Mouse (Mus musculus): ENCODE measurements around the gene Padi4.

Gene Padi4

GRCm38 (mm10) chr4:140740655-140741054, 33.4 kb downstream of the Padi4 start:
- no peak for DNase-seq (ENCODE audit: low spot score)

- DNase-seq (ENCODE audit: low spot score): no peak
These were observed 41.2 kb downstream of the Padi4 start for GRCm38 (mm10) chr4:140732871-140733270.

- DNase-seq (ENCODE audit: low spot score): no peak
These were observed 42.4 kb downstream of the Padi4 start for GRCm38 (mm10) chr4:140731654-140732053.

GRCm38 (mm10) chr4:140726907-140727306, 47.1 kb downstream of the Padi4 start:
- DNase-seq (ENCODE audit: low spot score): no peak

- no peak for DNase-seq (ENCODE audit: low spot score)
These were observed 49.3 kb downstream of the Padi4 start for GRCm38 (mm10) chr4:140724739-140725138.

- peak; percentile 20 for DNase-seq (ENCODE audit: low spot score)
These were observed 50.2 kb downstream of the Padi4 start for GRCm38 (mm10) chr4:140723801-140724200.

- no peak for DNase-seq (ENCODE audit: low spot score)
These were observed 50.8 kb downstream of the Padi4 start for GRCm38 (mm10) chr4:140723192-140723591.

GRCm38 (mm10) chr4:140722710-140723109, 51.3 kb downstream of the Padi4 start:
- no peak for DNase-seq (ENCODE audit: low spot score)

- DNase-seq (ENCODE audit: low spot score): no peak
These were observed 52.0 kb downstream of the Padi4 start for GRCm38 (mm10) chr4:140721968-140722490.

GRCm38 (mm10) chr4:140720091-140720490, 53.9 kb downstream of the Padi4 start:
- DNase-seq (ENCODE audit: low spot score): no peak

GRCm38 (mm10) chr4:140718436-140718835, 55.6 kb downstream of the Padi4 start:
- DNase-seq (ENCODE audit: low spot score): no peak

GRCm38 (mm10) chr4:140716994-140717393, 57.0 kb downstream of the Padi4 start:
- DNase-seq (ENCODE audit: low spot score): no peak

- DNase-seq (ENCODE audit: low spot score): no peak
These were observed 59.5 kb downstream of the Padi4 start for GRCm38 (mm10) chr4:140714586-140714985.

- DNase-seq (ENCODE audit: low spot score): peak; percentile 79
These were observed 60.3 kb downstream of the Padi4 start for GRCm38 (mm10) chr4:140713480-140714365.

- DNase-seq (ENCODE audit: low spot score): no peak
These were observed 62.7 kb downstream of the Padi4 start for GRCm38 (mm10) chr4:140711360-140711759.

GRCm38 (mm10) chr4:140710781-140711180, 63.3 kb downstream of the Padi4 start:
- DNase-seq (ENCODE audit: low spot score): no peak

GRCm38 (mm10) chr4:140709617-140710016, 64.4 kb downstream of the Padi4 start:
- DNase-seq (ENCODE audit: low spot score): no peak

- DNase-seq (ENCODE audit: low spot score): no peak
These were observed 64.9 kb downstream of the Padi4 start for GRCm38 (mm10) chr4:140709111-140709510.

- no peak for DNase-seq (ENCODE audit: low spot score)
These were observed 65.6 kb downstream of the Padi4 start for GRCm38 (mm10) chr4:140708297-140708927.

GRCm38 (mm10) chr4:140707615-140708014, 66.4 kb downstream of the Padi4 start:
- DNase-seq (ENCODE audit: low spot score): no peak

- no peak for DNase-seq (ENCODE audit: low spot score)
These were observed 69.9 kb downstream of the Padi4 start for GRCm38 (mm10) chr4:140704166-140704565.

- no peak for DNase-seq (ENCODE audit: low spot score)
These were observed 70.4 kb downstream of the Padi4 start for GRCm38 (mm10) chr4:140703636-140704035.

Data from T-cell, adult 2 months (primary cell).